Mouse (Mus musculus) liver, adult 2 months (tissue): ENCODE data around the gene Tmem62.

Experiments
- CTCF ChIP-seq: fragments of 200-500 bp; IDR thresholded peaks from 2 replicates; pipeline ENCODE4 v1.5.1; 2011; ENCODE audit warnings: low read depth, low read length, control low read depth
- POLR2A ChIP-seq: fragments of 200-500 bp; IDR thresholded peaks from 2 replicates; pipeline ENCODE4 v1.6.1; 2011; ENCODE audit warnings: low read length, control low read depth; ENCODE audit not compliant: insufficient read depth; ENCODE audit errors: extremely low read depth

GRCm38 (mm10) chr2:120978693-120979037, 1.8 kb downstream of the Tmem62 start:
- TF ChIP-seq CTCF (no peak), POLR2A (no peak)
